Mouse (Mus musculus) spleen, adult 2 months (tissue): ENCODE data around the gene Abhd6.

ENCODE experiments used
- CTCF ChIP-seq: fragments of 200-500 bp; IDR thresholded peaks from 2 replicates; pipeline ENCODE4 v1.5.1; 2011; ENCODE audit warnings: mild to moderate bottlenecking, inconsistent platforms; ENCODE audit not compliant: insufficient read depth, insufficient read length, insufficient replicate concordance; ENCODE audit errors: extremely low read depth
- POLR2A ChIP-seq: fragments of 200-500 bp; IDR thresholded peaks from 2 replicates; pipeline ENCODE4 v1.6.1; 2011; ENCODE audit warnings: low read depth, low read length, inconsistent platforms

- TF ChIP-seq POLR2A (no peak), CTCF (no peak)
Measured at GRCm38 (mm10) chr14:8098687-8098995, 95.9 kb downstream of the Abhd6 start.
